In genomic region chr3:90294651-90295050, GRCm38 (mm10) we compare ENCODE assay signal across 8 mouse cellular contexts. TPM values are rescaled to one million over a fixed set of nuclear protein-coding genes. Genes with fewer than 3 reads are reported as not detected.
DNase-seq lines count a peak whose midpoint lies in the region; ATAC-seq and TF ChIP-seq lines count a peak whose summit lies in the region.

No protein-coding gene starts in this region.

- no peak for ATAC-seq in embryonic facial prominence, embryonic 15.5 days (ENCODE audit: insufficient number of reproducible peaks, low FRiP score, low TSS enrichment, low read depth)
- no peak for ATAC-seq in intestine, embryonic 16.5 days

- H3K36me3 ChIP-seq in embryonic facial prominence, embryonic 15.5 days, result no peaks in the 10 kb centered on the region
- H3K36me3 ChIP-seq in intestine, embryonic 16.5 days (ENCODE audit: control insufficient read depth, insufficient read depth, low read length), result no peaks in the 10 kb centered on the region
- no peaks in the 10 kb centered on the region for H3K36me3 ChIP-seq in myocyte (ENCODE audit: control insufficient read depth, insufficient read depth)

- H3K4me2 ChIP-seq in embryonic facial prominence, embryonic 15.5 days (replicated peaks), result peak overlapping the region; percentile 76
- peak overlapping the region; percentile 83 for H3K4me2 ChIP-seq in intestine, embryonic 16.5 days (ENCODE audit: low read depth, low read length)
- peak overlapping the region; percentile 89 for H3K4me2 ChIP-seq in myocyte (ENCODE audit: low read depth)

- peak overlapping the region; percentile 62 for H3K4me3 ChIP-seq in left cerebral cortex, adult 2 months
- H3K4me3 ChIP-seq in embryonic facial prominence, embryonic 15.5 days (replicated peaks), result peak overlapping the region; percentile 76
- peak overlapping the region; percentile 86 for H3K4me3 ChIP-seq in intestine, embryonic 16.5 days (ENCODE audit: low read length)
- peak overlapping the region; percentile 90 for H3K4me3 ChIP-seq in myocyte

- 52% methylated on average over 2 of the region's 2 CpGs for WGBS in embryonic facial prominence, embryonic 15.5 days
- 53% methylated on average over 2 of the region's 2 CpGs for WGBS in intestine, embryonic 16.5 days

- DNase-seq in left cerebral cortex, adult 2 months (ENCODE audit: extremely low spot score in 1 of 2, low spot score in 2 of 2), result no peak
- no peak for DNase-seq in left cerebral cortex, postnatal 10 days (ENCODE audit: extremely low spot score in 1 of 2, low spot score in 2 of 2)
- DNase-seq in cerebellum, adult 9-10 months, result no peak
- DNase-seq in kidney, postnatal 10 days, result no peak
- DNase-seq in urinary bladder, adult 2 months (ENCODE audit: low spot score), result no peak

- no peaks in the 10 kb centered on the region for H3K9me3 ChIP-seq in embryonic facial prominence, embryonic 15.5 days (replicated peaks)
- H3K9me3 ChIP-seq in intestine, embryonic 16.5 days (ENCODE audit: control insufficient read depth, low read length), result no peaks in the 10 kb centered on the region

- H3K4me1 ChIP-seq in embryonic facial prominence, embryonic 15.5 days, result peaks cover 14% of the 10 kb centered on the region
- peaks cover 10% of the 10 kb centered on the region for H3K4me1 ChIP-seq in intestine, embryonic 16.5 days (ENCODE audit: control insufficient read depth, insufficient read depth, low read length)

- no peak for TF ChIP-seq CTCF in left cerebral cortex, adult 2 months (IDR thresholded peaks at IDR 0.05)

- no peak overlapping the region for H3K27ac ChIP-seq in left cerebral cortex, adult 2 months
- no peak overlapping the region for H3K27ac ChIP-seq in embryonic facial prominence, embryonic 15.5 days (replicated peaks)
- no peak overlapping the region for H3K27ac ChIP-seq in intestine, embryonic 16.5 days (ENCODE audit: low read length)

- peak overlapping the region; percentile 77 for H3ac ChIP-seq in myocyte (ENCODE audit: control insufficient read depth, insufficient read length)

- no peak for TF ChIP-seq POLR2A in myocyte (IDR thresholded peaks at IDR 0.05; ENCODE audit: insufficient read length, low read depth)

- H3K27me3 ChIP-seq in embryonic facial prominence, embryonic 15.5 days, result no peaks in the 10 kb centered on the region
- no peaks in the 10 kb centered on the region for H3K27me3 ChIP-seq in intestine, embryonic 16.5 days (replicated peaks; ENCODE audit: control insufficient read depth, insufficient read depth, low read length)
- H3K27me3 ChIP-seq in myocyte (ENCODE audit: control insufficient read depth, insufficient read depth, insufficient read length), result no peaks in the 10 kb centered on the region

- H3K9ac ChIP-seq in embryonic facial prominence, embryonic 15.5 days, result no peak overlapping the region
- H3K9ac ChIP-seq in intestine, embryonic 16.5 days (ENCODE audit: low read depth, low read length), result no peak overlapping the region

- intact Hi-C loops in left cerebral cortex, adult 2 months (cut with DNase I), result loop anchor here (5.0 to 10.0 kb wide), 2 partner anchors 78 to 180 kb away; partner anchors contain the start of gene Ilf2
- intact Hi-C loops in left cerebral cortex, postnatal 10 days (cut with DNase I), result loop anchor here (5.0 kb wide), 1 partner anchor 78 kb away; no protein-coding TSS in a partner anchor

- H3K79me2 ChIP-seq in myocyte (ENCODE audit: control insufficient read depth, insufficient read depth), result peaks cover 62% of the 10 kb centered on the region

TF ChIP-seq in myocyte, 11 proteins besides CTCF, POLR2A, EP300 and RAD21:
- TF ChIP-seq SRF (IDR thresholded peaks at IDR 0.05; ENCODE audit: control insufficient read depth, insufficient read length, low read depth), result no peak
- no peak for TF ChIP-seq MYOG (IDR thresholded peaks at IDR 0.05; ENCODE audit: control insufficient read depth in 1 of 3, insufficient read depth in 1 of 3, insufficient read length in 2 of 3, low read depth in 2 of 3)
- no peak for TF ChIP-seq POLR2AphosphoS2 (IDR thresholded peaks at IDR 0.05; ENCODE audit: insufficient read length, low read depth)
- no peak for TF ChIP-seq TCF3 (IDR thresholded peaks at IDR 0.05; ENCODE audit: insufficient read length, low read depth)
- no peak for TF ChIP-seq REST (IDR thresholded peaks at IDR 0.05; ENCODE audit: insufficient read depth, insufficient read length)
- no peak for TF ChIP-seq MYOD1 (IDR thresholded peaks at IDR 0.05; ENCODE audit: control insufficient read depth in 1 of 3, insufficient read length in 2 of 3, low read depth in 2 of 3)
- TF ChIP-seq USF1 (IDR thresholded peaks at IDR 0.05; ENCODE audit: low read depth), result no peak
- no peak for TF ChIP-seq E2F4 (IDR thresholded peaks at IDR 0.05; ENCODE audit: insufficient read depth)
- no peak for TF ChIP-seq CEBPB (IDR thresholded peaks at IDR 0.05; ENCODE audit: insufficient read depth, poor library complexity, severe bottlenecking)
- no peak for TF ChIP-seq MAX (IDR thresholded peaks at IDR 0.05; ENCODE audit: low read depth)
- TF ChIP-seq TCF12 (IDR thresholded peaks at IDR 0.05; ENCODE audit: insufficient read depth, poor library complexity, severe bottlenecking), result no peak

RNA-seq across cellular contexts. Expression of gene Gatad2b, which starts 1.7 kb away (rescaled TPM):
- 100 to 1,000 TPM in 1 of 2 experiments, 10 to 100 TPM in 1; 93.5 to 103 TPM for total RNA-seq in left cerebral cortex, adult 2 months (2021)
- 10 to 100 TPM; 90.0 to 90.5 TPM for total RNA-seq in left cerebral cortex, postnatal 10 days (2021)
- polyA plus RNA-seq in embryonic facial prominence, embryonic 15.5 days (2015; fragmentation: Nextera tagmentation; extraction: Ambion mirVana), result 15.2 and 16.8 TPM in 2 replicates
- 6.4 and 8.9 TPM in 2 replicates for polyA plus RNA-seq in intestine, embryonic 16.5 days (2015; fragmentation: Nextera tagmentation; extraction: Ambion mirVana)
- 14.7 TPM for polyA plus RNA-seq in myocyte (2012; fragmentation: generic; extraction: Trizol)
- 14.7 and 23.9 TPM in 2 replicates for polyA plus RNA-seq in urinary bladder, adult 2 months (2012; rRNA removed)

RNA-seq across cellular contexts. Expression of gene Dennd4b, which starts 29.7 kb away (rescaled TPM):
- 10 to 100 TPM; 35.0 to 36.7 TPM for total RNA-seq in left cerebral cortex, adult 2 months (2021)
- 10 to 100 TPM; 25.2 to 27.1 TPM for total RNA-seq in left cerebral cortex, postnatal 10 days (2021)
- polyA plus RNA-seq in embryonic facial prominence, embryonic 15.5 days (2015; fragmentation: Nextera tagmentation; extraction: Ambion mirVana), result 4.0 and 4.5 TPM in 2 replicates
- 2.3 and 2.4 TPM in 2 replicates for polyA plus RNA-seq in intestine, embryonic 16.5 days (2015; fragmentation: Nextera tagmentation; extraction: Ambion mirVana)
- 6.6 TPM for polyA plus RNA-seq in myocyte (2012; fragmentation: generic; extraction: Trizol)
- 15.0 and 15.4 TPM in 2 replicates for polyA plus RNA-seq in urinary bladder, adult 2 months (2012; rRNA removed)

RNA-seq across cellular contexts. Expression of gene Crtc2, which starts 40.7 kb away (rescaled TPM):
- 10 to 100 TPM; 39.5 to 43.6 TPM for total RNA-seq in left cerebral cortex, adult 2 months (2021)
- total RNA-seq in left cerebral cortex, postnatal 10 days (2021), result 10 to 100 TPM; 26.4 to 31.2 TPM
- 24.7 and 27.8 TPM in 2 replicates for polyA plus RNA-seq in embryonic facial prominence, embryonic 15.5 days (2015; fragmentation: Nextera tagmentation; extraction: Ambion mirVana)
- polyA plus RNA-seq in intestine, embryonic 16.5 days (2015; fragmentation: Nextera tagmentation; extraction: Ambion mirVana), result 19.1 and 20.1 TPM in 2 replicates
- 19.9 TPM for polyA plus RNA-seq in myocyte (2012; fragmentation: generic; extraction: Trizol)
- polyA plus RNA-seq in urinary bladder, adult 2 months (2012; rRNA removed), result 23.7 and 35.6 TPM in 2 replicates

RNA-seq across cellular contexts. Expression of gene Slc39a1, which starts 46.7 kb away (rescaled TPM):
- 10 to 100 TPM; 38.8 to 43.0 TPM for total RNA-seq in left cerebral cortex, adult 2 months (2021)
- 10 to 100 TPM; 47.7 to 49.0 TPM for total RNA-seq in left cerebral cortex, postnatal 10 days (2021)
- 107 and 115 TPM in 2 replicates for polyA plus RNA-seq in embryonic facial prominence, embryonic 15.5 days (2015; fragmentation: Nextera tagmentation; extraction: Ambion mirVana)
- polyA plus RNA-seq in intestine, embryonic 16.5 days (2015; fragmentation: Nextera tagmentation; extraction: Ambion mirVana), result 94.5 and 127 TPM in 2 replicates
- polyA plus RNA-seq in myocyte (2012; fragmentation: generic; extraction: Trizol), result 111 TPM
- 55.0 and 79.5 TPM in 2 replicates for polyA plus RNA-seq in urinary bladder, adult 2 months (2012; rRNA removed)

RNA-seq across cellular contexts. Expression of gene Creb3l4, which starts 51.3 kb away (rescaled TPM):
- total RNA-seq in left cerebral cortex, adult 2 months (2021), result under 1 TPM; 0.42 to 0.50 TPM
- total RNA-seq in left cerebral cortex, postnatal 10 days (2021), result under 1 TPM in 1 of 2 experiments, not detected in 1; 0.24 TPM
- polyA plus RNA-seq in embryonic facial prominence, embryonic 15.5 days (2015; fragmentation: Nextera tagmentation; extraction: Ambion mirVana), result 6.1 and 7.3 TPM in 2 replicates
- polyA plus RNA-seq in intestine, embryonic 16.5 days (2015; fragmentation: Nextera tagmentation; extraction: Ambion mirVana), result 16.0 and 18.9 TPM in 2 replicates
- 0.22 TPM for polyA plus RNA-seq in myocyte (2012; fragmentation: generic; extraction: Trizol)
- 1.7 and 2.0 TPM in 2 replicates for polyA plus RNA-seq in urinary bladder, adult 2 months (2012; rRNA removed)
